Mouse (Mus musculus) megakaryocyte, adult 5-6 weeks (primary cell): ENCODE measurements at regions not wholly inside any gene's neighbourhood (a gene's known extent, or its start where the extent isn't known, plus 50 kb on each side); places are given as distances from the start of the nearest gene placed in this dataset.
A peak's percentile ranks its signal among the peaks of the same experiment; 100 is the strongest.
"Not testable (repeated sequence)": the region's sequence is repeated elsewhere in the genome, so short reads cannot be mapped to it uniquely, and the experiment has no call there.

Source experiments
- ATAC-seq: 2 replicates; pipeline ENCODE4 v1.8.0; 2016; ENCODE audit warnings: mild to moderate bottlenecking, inconsistent platforms; ENCODE audit not compliant: poor library complexity, severe bottlenecking

GRCm38 (mm10) chr15:5841369-5842149 is 458.0 kb upstream of the Dab2 start:
- ATAC-seq, result not testable (repeated sequence)

- ATAC-seq, result no peak
Measured at GRCm38 (mm10) chr15:5846571-5846970, 453.0 kb upstream of the Dab2 start.

GRCm38 (mm10) chr15:5847413-5848100 is 452.0 kb upstream of the Dab2 start:
- no peak for ATAC-seq

GRCm38 (mm10) chr15:5852523-5852922 is 447.1 kb upstream of the Dab2 start:
- no peak for ATAC-seq

- no peak for ATAC-seq
Measured at GRCm38 (mm10) chr15:5869289-5869688, 430.3 kb upstream of the Dab2 start.

GRCm38 (mm10) chr15:5869866-5870265 is 429.7 kb upstream of the Dab2 start:
- ATAC-seq, result no peak

- ATAC-seq, result peak; percentile 98
Measured at GRCm38 (mm10) chr15:5872042-5872441, 427.5 kb upstream of the Dab2 start.

- ATAC-seq, result no peak
Measured at GRCm38 (mm10) chr15:5877749-5878148, 421.8 kb upstream of the Dab2 start.

GRCm38 (mm10) chr15:5891188-5891587 is 408.4 kb upstream of the Dab2 start:
- no peak for ATAC-seq

- no peak for ATAC-seq
Measured at GRCm38 (mm10) chr15:5892034-5892433, 407.6 kb upstream of the Dab2 start.

- not testable (repeated sequence) for ATAC-seq
Measured at GRCm38 (mm10) chr15:5895688-5896470, 403.7 kb upstream of the Dab2 start.

GRCm38 (mm10) chr15:5915261-5915660 is 384.3 kb upstream of the Dab2 start:
- ATAC-seq, result 0 out of 2 replicates have a peak, but pooled peaks have one; percentile 43

- no peak for ATAC-seq
Measured at GRCm38 (mm10) chr15:5920058-5920457, 379.5 kb upstream of the Dab2 start.

- ATAC-seq, result peak; percentile 75
Measured at GRCm38 (mm10) chr15:5927768-5928167, 371.8 kb upstream of the Dab2 start.

GRCm38 (mm10) chr15:5933586-5933985 is 366.0 kb upstream of the Dab2 start:
- no peak for ATAC-seq

GRCm38 (mm10) chr15:5940945-5941344 is 358.6 kb upstream of the Dab2 start:
- ATAC-seq, result no peak

- ATAC-seq, result no peak
Measured at GRCm38 (mm10) chr15:5946650-5947049, 352.9 kb upstream of the Dab2 start.

- peak; percentile 86 for ATAC-seq
Measured at GRCm38 (mm10) chr15:5950919-5951318, 348.7 kb upstream of the Dab2 start.

- not testable (repeated sequence) for ATAC-seq
Measured at GRCm38 (mm10) chr15:5951661-5952060, 347.9 kb upstream of the Dab2 start.

GRCm38 (mm10) chr15:5953106-5953505 is 346.5 kb upstream of the Dab2 start:
- ATAC-seq, result peak; percentile 39; the same call in 1 of the 2 replicates

- no peak for ATAC-seq
Measured at GRCm38 (mm10) chr15:5991351-5992065, 308.1 kb upstream of the Dab2 start.
